Mouse (Mus musculus) right cerebral cortex, postnatal 4 days (tissue): ENCODE data around the gene Mfap1b.
A peak's percentile ranks its signal among the peaks of the same experiment; 100 is the strongest.
"Not testable (repeated sequence)": the region's sequence is repeated elsewhere in the genome, so short reads cannot be mapped to it uniquely, and the experiment has no call there.

Experiments
- DNase-seq: peaks from one replicate; pipeline ENCODE4 v3.0.0-alpha.2; 2022

The Mfap1b gene

GRCm38 (mm10) chr2:121468982-121469381, 4.9 kb downstream of the Mfap1b start:
- not testable (repeated sequence) for DNase-seq

- no peak for DNase-seq
Measured at GRCm38 (mm10) chr2:121460071-121460470, 13.8 kb downstream of the Mfap1b start.

- peak; percentile 80 for DNase-seq
Measured at GRCm38 (mm10) chr2:121456692-121457642, 16.9 kb downstream of the Mfap1b start, which contains the start of gene Serinc4. Gene Serinc4, minus strand, starts transcription at chr2:121456781.

- no peak for DNase-seq
Measured at GRCm38 (mm10) chr2:121455534-121455933, 18.3 kb downstream of the Mfap1b start.

GRCm38 (mm10) chr2:121453917-121454316, 19.9 kb downstream of the Mfap1b start:
- DNase-seq: no peak

GRCm38 (mm10) chr2:121452990-121453389, 20.9 kb downstream of the Mfap1b start, which contains the start of gene Hypk:
Gene Hypk, plus strand, starts transcription at chr2:121453290.
- DNase-seq: no peak

- no peak for DNase-seq
Measured at GRCm38 (mm10) chr2:121452361-121452760, 21.5 kb downstream of the Mfap1b start.

GRCm38 (mm10) chr2:121450093-121450492, 23.8 kb downstream of the Mfap1b start:
- no peak for DNase-seq

- DNase-seq: no peak
Measured at GRCm38 (mm10) chr2:121449545-121450011, 24.3 kb downstream of the Mfap1b start.

GRCm38 (mm10) chr2:121448739-121449535, 24.9 kb downstream of the Mfap1b start, which contains the start of gene Serf2:
Gene Serf2, plus strand, starts transcription at chr2:121449195.
- DNase-seq: peak; percentile 98

- peak; percentile 47 for DNase-seq
Measured at GRCm38 (mm10) chr2:121448136-121448535, 25.7 kb downstream of the Mfap1b start.

GRCm38 (mm10) chr2:121447006-121447405, 26.9 kb downstream of the Mfap1b start:
- DNase-seq: no peak

- no peak for DNase-seq
Measured at GRCm38 (mm10) chr2:121446506-121446905, 27.4 kb downstream of the Mfap1b start.

GRCm38 (mm10) chr2:121445117-121445516, 28.8 kb downstream of the Mfap1b start:
- no peak for DNase-seq

- no peak for DNase-seq
Measured at GRCm38 (mm10) chr2:121444178-121444577, 29.7 kb downstream of the Mfap1b start, which contains the start of gene Ell3. Gene Ell3, minus strand, starts transcription at chr2:121444278.

GRCm38 (mm10) chr2:121443068-121443349, 30.9 kb downstream of the Mfap1b start:
- DNase-seq: no peak

- no peak for DNase-seq
Measured at GRCm38 (mm10) chr2:121442259-121443067, 31.4 kb downstream of the Mfap1b start.

- DNase-seq: no peak
Measured at GRCm38 (mm10) chr2:121441800-121442199, 32.1 kb downstream of the Mfap1b start.

- DNase-seq: no peak
Measured at GRCm38 (mm10) chr2:121440834-121441605, 32.8 kb downstream of the Mfap1b start.

GRCm38 (mm10) chr2:121439746-121440145, 34.1 kb downstream of the Mfap1b start:
- DNase-seq: no peak

- DNase-seq: no peak
Measured at GRCm38 (mm10) chr2:121434854-121435253, 39.0 kb downstream of the Mfap1b start.

- no peak for DNase-seq
Measured at GRCm38 (mm10) chr2:121425890-121426289, 48.0 kb downstream of the Mfap1b start.
